Mouse (Mus musculus) layer of hippocampus, postnatal 36 days (tissue): ENCODE results near the gene Kif5a. TPM values are rescaled to one million over a fixed set of nuclear protein-coding genes. Genes with fewer than 3 reads are reported as not detected.

Source experiments
- DNase-seq, 2 experiments: peaks; one replicate each; pipeline ENCODE4 v3.0.0; 2022
- total RNA-seq, 2 experiments: library from RNA; stranded (reverse); gene quantifications; 2 replicates each; pipeline ENCODE4 v1.2.3; 2021

Gene Kif5a
- total RNA-seq, 2 experiments from 2014 or later = 715 to 742 TPM

DNA sequence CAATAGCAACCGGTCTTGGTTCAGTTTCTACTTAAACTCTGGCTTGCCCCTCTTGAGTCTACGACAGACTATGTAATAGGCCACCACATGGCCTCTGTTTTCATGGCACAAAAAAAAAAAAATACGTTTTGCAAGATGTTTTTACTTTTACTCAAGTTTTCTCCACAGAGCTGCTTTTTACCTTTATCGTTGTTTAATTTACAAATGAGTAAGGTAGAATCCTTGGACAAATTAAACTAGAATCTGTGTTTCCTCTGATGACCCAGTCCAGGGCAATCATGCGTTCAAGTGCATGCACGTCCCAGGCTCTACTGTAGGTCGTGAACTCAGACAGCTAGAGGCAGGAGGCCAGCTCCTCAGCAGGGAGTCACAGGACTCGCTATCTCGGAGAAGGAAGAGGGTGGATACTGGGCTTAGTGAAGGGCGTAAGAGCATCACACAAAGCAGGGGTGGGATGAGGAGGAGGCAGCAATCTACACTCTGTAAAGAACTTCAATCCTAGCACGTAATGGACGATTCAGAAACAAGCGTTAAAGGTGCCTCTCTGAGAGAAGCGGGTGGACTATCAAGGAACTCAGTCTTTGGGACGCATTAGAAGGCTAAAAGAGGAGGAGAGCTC, 26.5 kb upstream of the Kif5a start:
- DNase-seq = no peak

DNA sequence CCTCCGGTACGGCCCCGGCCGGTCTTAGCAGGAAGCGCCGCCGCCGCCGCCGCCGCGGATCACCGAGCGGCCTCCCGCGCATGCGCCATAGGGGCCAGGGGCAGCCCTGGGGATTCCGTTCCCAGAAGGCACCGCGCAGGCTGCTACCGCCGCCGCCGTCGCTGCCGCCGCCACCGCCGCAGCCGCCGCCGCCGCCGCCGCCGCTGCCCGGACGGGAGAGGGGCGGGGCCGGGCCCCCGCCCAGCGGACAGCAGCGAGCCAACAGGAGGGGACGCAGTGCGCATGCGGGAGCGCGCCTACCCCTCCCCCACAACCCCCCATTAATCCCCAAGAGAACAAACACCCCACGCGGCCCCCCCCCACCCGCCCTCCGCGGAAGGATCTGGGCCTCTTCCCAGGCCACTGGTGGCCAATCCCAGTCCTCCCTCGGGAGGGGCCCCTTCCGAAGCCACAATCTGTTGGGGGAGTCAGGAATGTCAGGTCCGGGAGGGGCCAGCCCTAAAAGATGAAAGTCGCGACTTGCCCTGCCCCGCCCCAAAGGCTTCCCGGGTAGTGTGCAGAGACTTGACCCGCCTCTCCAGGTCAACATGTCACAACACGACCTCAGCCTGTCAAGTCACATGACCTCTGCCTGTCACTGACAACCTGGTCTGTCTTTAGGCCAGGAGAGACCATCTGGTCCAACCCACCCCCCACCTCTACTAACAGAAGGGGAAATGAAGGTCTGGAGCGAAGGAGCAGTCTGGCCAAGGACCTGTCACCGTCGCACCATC, 25.8 kb upstream of the Kif5a start, which contains the start of gene Mbd6:
Mbd6 (minus strand) TSS at position 219 of the 773 bp plus-strand sequence.
- DNase-seq = peak; percentile 83 to 85

DNA sequence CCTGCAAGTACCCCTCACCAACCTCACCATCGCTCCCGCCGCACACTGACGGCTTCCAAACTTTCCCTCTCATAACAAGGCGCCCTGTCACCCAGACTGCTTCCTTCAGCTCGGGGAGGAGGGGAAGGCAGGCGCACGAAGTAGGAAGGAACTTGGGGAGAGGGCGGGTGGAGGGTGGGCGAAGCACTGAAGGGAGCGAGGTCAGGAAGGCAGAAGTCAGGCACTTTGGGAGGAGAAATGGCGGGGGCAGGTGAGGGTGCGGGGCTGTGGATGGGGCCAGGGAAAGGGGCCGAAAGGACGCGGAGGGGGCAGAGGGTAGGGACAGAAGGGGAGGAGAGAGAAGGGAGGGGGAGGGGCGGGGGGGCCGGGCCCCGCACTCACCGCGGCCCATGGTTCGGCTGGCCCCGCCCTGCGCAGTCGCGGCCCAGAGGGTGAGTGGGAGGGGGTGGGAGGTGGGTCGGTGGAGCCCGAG, 25.2 kb upstream of the Kif5a start:
- DNase-seq = peak in 1 of 2 experiments; percentile 37

DNA sequence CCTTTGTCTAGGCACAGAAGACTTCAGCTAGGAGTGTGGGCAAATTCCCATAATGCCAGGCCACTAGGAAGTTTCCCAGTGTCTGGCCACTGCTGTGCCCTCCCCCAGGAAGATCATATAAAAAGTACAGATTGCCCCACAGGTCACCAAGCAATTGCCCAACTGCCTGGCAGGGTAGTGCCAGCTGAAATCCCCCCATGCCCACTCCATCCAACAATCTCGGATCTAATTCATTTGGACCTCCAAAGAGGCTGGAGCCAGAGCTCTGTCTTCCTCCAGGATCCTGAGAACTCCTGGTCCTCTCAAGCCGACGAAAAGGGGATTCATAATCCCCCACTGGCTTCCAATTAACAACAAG, 24.8 kb upstream of the Kif5a start:
- no peak for DNase-seq

DNA sequence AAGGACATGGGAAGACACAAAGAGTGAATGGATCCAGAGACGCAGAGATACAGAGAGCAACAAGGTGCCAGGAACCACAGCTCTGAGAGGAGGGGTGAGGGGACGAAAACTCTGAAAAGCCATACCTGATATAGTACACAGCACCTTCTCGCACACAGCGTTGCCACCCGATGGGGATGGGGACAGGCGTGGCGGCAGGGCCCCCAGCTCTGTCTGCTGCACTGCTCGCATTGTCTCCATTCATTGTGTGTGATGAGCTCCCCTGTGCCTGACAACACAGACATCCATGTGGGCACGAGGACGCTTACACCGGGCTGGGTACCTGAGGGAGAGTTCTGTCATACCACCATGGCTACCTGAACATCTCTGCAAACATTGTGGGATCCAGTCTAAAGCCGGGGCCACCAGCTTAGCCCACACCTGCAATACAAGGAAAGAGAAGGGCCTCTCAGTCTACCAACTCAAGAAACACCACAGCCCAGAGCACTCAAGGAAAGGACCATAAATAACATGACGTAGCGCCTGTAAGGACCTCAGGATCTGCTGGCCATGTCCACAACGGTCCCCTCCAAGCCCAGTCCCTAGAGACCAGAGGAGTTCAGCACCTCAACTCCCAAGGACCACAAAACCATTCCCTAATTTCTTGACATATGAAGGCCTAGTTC, 24.3 kb upstream of the Kif5a start:
- DNase-seq = no peak

DNA sequence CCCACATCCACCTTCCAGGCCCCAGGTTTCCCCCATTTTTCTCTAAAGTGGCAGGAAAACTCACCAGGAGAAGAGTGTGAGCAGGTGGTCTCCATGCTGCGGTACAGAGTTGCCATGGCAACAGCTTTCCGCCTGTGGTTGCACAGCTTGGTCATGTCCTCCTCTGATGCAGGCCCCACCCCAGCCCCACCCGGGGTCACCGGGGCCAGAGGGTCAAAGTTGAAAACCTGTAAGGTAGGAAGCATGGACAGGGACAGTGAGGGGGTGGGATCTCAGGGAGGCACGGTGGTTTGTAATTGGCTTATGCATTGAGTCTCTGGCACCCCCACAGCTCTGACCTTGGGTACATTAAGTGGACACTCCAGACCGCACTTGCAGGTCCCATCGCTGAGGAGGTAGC, 23.6 kb upstream of the Kif5a start:
- no peak for DNase-seq

DNA sequence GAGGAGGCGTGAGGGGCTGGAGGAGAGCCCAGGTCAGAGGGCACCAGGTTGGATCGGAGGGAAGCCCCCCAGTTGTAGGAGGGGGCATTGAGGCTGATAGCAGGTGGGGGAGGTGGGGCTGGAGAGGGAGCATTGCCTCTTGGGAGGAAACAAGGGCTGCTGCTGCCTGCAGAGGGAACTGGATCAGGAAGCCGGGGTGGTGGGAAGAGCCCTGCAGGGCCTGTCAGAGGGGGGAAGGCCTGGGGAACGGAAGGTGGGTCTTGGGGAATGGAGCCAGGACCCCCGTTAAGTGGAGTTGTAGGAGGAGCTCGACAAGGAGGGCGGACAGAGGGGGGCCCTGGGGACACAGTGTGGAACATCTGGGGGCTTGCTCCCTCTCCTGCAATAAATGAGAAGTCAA, 23.0 kb upstream of the Kif5a start:
- DNase-seq = no peak

DNA sequence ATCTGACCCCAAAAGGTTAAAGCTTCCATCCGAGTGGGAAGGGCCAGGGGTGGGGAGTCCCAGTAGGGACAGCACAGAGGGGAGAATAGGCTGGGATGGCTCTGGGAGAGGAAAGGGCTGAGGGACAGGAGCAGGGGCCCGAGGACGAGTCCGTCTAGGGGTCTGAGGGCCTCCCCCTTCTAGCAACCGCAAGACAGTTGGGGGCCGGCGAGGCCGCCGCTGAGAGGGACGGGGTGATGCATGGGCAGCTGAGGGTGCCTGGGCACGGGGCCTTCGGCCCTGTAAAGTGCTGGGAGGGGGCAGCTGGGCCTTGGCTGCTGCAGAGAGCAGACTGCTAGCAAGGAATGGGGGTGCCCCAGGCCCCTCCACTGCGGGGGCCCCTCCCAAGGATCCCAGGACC, 22.5 kb upstream of the Kif5a start:
- no peak for DNase-seq

DNA sequence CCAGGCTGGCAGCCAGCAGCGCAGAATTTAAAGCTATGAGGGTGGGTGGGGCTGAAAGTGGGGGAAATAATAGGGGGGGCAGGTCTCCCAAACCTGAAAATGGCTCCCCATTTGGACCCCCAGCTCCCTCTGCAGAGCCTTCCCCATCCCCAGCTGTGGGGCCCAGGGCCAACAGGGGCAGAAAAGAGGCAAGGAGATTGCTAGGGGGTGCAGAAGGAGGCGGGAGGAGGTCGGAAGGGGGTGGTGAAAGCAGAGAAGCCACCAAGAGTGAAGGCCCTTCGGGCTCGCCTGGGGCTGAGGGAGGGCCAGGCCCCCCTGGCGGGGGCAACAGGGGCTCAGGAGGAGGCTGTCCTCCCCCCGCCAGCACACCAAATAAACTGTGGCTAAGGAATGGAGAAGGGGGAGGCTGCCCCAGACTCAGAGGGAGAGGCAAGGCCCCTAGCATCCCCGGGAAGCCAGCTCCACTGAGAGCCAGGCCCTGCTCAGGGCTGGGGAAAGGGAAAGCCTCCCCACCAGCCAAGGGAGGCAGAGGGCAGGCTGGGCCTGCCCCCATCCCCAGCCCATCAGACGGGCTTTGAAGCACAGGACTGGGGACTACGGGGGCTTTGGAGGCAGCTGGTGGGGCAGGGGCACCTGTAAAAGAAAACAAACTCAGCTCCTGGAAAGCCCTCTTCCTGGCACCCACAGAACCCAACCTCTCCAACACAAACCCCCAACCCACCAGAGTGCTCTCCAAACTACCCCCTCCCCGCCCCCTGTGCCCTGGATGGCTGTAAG, 21.8 kb upstream of the Kif5a start:
- no peak for DNase-seq

DNA sequence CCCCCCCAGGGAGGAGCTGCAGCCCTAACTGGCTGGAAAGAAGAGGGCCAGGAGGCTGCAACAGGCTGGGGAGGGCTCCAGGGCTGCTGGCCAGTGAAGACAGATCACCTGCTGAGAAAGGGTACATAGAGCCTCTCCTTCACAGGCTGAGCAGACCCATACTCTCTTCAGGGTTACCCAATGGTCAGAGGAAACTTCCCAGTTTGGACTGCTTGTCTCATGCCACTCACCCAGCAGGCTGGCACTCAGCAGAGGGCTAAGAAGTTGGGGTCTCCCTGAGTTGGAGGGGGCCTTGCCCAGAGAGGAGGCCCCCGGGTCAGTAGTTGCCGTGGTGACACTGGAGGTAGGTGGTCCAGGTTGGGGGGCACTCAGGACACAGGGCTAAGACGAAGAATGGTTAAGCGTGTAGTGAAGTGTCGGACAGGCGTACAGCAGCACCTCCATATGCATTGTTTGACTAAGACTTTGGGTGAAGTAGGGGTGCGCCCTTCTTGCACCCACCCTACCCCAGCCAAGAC, 21.0 kb upstream of the Kif5a start:
- no peak for DNase-seq

DNA sequence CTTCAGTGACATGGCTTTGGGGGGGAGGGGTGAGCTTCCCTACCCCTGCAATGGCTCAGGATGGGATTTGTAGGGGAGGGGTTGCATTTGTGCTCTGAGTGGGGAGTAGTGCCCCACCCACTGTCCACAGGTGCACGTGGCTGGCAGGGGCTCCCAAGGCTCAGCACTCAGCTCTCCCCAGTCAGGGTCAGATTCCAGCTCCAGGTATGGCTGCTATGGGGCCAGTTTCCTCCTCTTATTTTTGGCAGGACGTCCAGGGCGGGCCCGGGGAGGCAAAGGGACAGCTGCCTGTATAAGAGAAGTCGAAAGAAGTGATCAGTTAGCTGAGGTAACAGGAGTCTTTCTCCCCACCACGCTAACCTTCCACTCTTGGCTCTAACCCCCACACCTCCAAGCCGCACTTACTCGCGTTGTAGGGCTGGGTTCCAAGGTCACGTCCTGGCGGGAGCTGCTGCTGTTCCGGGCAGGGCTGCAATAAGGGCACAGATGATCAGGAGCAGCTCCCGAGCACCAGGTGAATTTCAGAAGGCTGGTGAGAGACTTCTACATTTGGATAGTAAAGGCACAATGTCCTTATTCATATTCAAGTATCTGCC, 19.6 kb upstream of the Kif5a start:
- DNase-seq = no peak

DNA sequence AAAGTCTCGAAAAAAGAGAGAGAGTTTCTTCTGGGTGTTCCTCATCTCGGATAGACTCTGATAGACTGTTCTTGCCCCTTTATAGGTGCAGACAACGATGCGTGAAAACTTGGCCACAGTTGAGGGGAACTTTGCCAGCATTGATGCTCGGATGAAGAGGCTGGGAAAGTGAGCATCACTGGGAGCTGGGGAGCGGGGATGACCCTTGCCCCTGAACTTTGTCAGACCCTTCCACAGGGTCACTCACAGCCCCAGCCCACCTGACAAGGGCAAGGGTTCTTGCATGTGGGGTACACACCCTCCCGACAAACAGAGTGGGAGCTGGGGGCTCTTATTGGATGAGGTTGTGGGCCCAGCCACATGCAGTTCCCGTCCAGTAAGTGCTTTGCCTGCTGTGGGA, 18.2 kb upstream of the Kif5a start:
- no peak for DNase-seq

DNA sequence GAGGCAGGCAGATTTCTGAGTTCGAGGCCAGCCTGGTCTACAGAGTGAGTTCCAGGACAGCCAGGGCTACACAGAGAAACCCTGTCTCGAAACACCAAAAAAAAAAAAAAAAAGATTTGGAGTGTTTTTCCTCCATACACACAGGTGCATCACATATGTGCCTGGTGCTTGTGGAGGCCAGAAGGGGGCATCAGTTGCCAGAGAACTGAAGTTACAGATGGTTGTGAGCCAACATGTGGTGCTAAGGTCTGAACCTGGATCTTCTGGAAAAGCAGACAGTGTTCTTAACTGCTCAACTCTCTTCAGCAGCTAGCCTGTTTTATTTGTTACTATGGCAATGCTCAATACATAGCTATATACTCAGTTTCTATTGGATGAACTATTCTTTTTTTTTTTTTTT, 16.6 kb upstream of the Kif5a start:
- no peak for DNase-seq

DNA sequence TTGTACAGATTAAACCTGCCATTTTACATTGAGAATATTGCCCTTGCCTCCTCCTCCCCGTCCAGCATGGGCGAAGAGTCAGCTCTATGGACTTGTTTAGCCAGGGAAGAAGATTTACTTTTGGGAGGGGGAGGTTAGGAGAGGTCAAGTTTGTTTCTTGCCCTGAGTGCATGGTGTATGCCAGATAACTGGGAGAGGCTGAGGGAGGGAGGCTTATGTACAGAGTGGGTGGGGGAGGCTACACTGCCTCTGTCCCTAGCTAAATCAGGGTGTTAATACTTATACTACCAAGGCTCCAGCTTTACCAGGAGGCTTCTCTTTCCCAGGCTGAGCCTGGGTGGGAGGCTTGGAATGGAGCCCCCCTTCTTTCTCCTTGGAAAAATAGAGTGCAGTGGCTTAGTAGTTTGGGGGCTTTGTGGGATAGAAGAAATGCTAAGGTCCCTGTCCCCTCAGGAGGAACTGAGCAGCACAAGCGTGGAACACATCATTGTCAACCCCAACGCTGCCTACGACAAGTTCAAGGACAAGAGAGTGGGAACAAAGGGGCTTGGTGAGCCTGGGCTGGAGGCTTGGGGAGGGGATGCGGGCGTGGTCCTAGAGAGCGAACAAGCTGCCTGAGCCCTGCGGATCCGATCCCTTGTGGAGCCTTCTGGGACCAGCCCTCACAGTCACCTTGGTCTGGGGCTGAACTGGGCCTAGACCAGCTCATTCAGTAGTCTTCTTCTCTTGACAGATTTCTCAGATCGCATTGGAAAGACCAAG, 11.3 kb upstream of the Kif5a start:
- no peak for DNase-seq

DNA sequence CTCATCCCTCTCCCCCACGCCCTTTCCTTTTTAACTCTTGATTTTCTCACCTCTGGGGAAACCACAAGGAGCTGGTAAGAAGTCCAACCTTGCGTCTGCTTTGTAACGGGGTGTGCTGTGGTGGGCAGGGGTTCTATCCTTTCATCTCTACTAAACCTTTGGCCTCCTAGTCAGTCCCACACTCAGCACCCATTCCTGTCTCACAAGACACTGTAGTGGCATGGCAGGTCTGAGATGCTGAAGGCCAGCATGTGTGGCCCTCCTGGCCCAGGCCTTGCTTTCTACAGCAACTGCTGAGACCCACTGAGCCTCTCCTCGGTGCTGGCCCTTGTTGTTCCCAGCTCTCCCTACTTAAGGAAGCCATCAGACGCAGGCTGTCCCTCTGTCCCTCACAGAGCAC, 9.2 kb upstream of the Kif5a start:
- no peak for DNase-seq

DNA sequence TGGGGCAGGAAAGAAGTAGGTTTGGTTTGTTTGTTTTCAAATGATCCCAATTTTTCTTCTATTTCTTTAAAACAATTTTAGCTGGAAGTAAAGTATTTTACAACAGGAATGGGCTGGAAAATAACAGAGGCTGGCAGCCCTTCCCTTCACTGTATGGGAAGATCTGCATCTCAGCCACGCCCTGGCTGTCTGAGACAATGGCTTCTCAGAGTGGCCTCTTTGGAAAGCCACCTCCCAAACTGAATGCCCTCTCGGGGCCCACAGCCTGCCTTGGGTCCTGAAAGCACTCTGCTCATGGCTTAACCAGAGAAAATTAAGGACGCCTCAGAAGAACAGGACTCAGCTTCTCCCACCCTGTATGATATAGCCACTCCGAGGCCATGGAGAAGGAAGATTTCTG, 6.7 kb upstream of the Kif5a start:
- DNase-seq = no peak

DNA sequence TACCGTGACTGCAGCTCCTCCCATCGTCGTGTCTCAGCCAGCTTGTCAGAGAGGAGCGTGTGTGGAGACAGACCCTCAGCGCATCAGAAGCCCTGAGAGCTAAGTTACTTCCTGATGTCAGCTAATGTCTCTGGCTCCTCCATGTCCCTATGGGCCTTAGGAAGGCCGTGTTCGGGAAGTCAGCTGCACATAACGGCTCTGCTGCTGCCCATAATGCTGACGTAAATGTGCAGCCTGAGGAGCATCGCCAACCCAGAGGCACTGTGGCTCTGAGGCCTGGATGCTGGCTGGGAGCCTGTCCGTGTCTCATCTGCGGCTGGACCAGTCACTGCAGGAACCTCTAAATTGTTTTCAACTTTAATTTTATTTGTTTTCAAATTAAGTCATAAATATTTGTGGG, 5.9 kb upstream of the Kif5a start:
- DNase-seq = no peak

DNA sequence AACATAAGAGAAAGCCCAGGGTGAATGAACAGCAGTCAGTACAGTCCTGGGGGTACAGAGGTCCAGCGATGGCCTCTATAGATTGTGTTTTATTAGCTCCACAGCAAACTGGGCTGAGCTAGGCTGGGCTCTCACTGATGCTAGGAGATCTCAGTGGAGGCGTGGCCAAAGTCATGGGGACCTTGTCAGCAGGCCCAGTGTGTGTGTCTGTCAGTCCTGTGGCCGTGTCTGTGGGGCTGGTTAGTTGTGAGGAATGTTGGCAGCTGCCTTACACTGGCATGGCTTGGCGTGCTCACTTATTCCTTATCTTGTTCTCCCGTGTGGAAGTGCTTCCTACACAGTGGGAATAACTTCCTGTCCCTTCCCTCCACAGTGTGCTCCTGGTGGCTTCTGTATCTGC, 5.3 kb upstream of the Kif5a start:
- no peak for DNase-seq

DNA sequence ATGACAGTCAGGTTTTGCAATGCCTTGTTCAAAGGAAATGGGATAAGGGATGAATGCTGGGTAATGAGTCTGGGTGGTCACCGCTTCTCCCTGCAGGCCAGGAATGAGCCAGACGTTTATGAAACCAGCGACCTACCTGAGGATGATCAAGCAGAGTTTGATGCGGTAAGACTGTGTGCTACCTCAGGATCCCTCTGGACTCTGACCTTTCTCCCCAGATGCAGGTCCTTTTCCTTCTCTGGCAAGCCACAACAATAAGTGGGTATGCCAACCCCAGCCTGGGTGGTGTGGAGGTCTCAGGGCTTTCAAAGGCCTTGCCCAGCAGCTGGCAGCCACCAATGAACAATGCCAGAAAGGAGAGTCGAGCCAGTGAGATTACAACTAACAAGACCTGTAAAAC, 4.2 kb upstream of the Kif5a start:
- no peak for DNase-seq

DNA sequence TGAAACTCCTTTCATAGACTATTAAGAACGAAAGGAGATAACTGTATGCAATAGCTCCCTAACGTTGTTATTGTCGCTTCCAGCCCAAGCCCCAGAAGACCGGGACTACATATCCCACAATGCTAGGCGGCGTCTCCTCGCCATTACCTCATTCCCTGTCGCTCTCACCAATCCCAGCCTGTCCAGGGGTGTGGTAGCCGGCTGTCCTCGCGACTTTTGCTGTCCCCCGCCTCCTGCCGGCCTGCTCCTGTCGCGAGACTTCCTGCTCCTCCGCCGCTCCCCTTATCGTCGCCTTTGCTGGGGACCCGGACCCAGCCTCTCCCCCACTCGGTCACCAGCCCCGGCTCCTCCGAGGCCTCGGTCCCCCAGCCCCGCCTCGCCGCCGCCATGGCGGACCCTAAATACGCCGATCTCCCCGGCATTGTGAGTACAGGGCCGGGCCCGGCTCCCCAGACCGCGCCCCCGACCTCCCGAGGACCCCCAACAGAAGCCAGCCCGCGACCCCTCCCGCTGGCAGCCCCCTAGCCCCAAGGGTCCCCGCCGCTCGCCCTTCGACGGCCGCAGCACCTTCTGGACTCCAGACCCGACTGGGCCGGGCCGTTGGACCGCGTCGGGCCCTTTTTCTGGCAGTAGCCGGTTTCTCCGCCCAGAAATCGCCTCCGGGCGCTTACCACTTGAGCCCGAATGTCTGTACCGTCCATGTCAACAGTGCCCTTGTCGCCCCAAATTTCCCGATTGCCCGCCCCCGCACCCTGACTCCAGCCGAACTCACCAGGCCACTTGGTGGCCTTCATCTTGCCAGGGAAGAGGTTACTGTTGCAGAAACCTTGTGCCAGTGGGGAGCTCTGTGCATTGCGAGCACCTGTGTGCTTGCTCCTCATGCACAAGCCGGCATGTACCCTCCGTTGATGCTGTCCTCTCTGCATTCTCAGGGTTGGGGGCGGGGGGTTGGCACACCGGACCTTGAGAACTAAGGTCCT, 3.3 kb upstream of the Kif5a start, which contains the start of gene Dctn2:
Dctn2 (plus strand) TSS at position 257 of the 980 bp plus-strand sequence.
- peak; percentile 92 to 93 for DNase-seq
